Mouse (Mus musculus): ENCODE results near the gene Btn2a2. TPM values are rescaled to one million over a fixed set of nuclear protein-coding genes. Genes with fewer than 3 reads are reported as not detected.

Btn2a2 gene
- polyA plus RNA-seq, 1 experiment from 2014 or later, result 0.34 TPM

- H3K4me3 ChIP-seq (ENCODE audit: low read depth, low read length), result peak overlapping the region; percentile 45
- H3K27ac ChIP-seq (ENCODE audit: low read depth, low read length), result peak overlapping the region; percentile 98
- no peaks in the 10 kb centered on the region for H3K36me3 ChIP-seq (ENCODE audit: control insufficient read depth, insufficient read depth, low read length)
- H3K4me2 ChIP-seq, result peak overlapping the region; percentile 45
- DNase-seq (ENCODE audit: low spot score, missing footprints) (peak; percentile 91), ATAC-seq (ENCODE audit: low FRiP score) (no peak)
- peaks cover 19% of the 10 kb centered on the region for H3K4me1 ChIP-seq (ENCODE audit: control insufficient read depth, insufficient read depth, low read length)
- H3K9ac ChIP-seq (ENCODE audit: low read length), result peak overlapping the region; percentile 86
- 23% methylated on average over 9 of the region's 9 CpGs for WGBS
- H3K27me3 ChIP-seq (ENCODE audit: control insufficient read depth, insufficient read depth, low read length), result no peaks in the 10 kb centered on the region
- H3K9me3 ChIP-seq (ENCODE audit: control insufficient read depth, low read length), result no peaks in the 10 kb centered on the region
Measured at GRCm38 (mm10) chr13:23532262-23533075, 43.8 kb upstream of the Btn2a2 start.

- H3K9ac ChIP-seq (ENCODE audit: low read length), result peak within 1 kb of the TSS; percentile 86
- under 1% methylated on average over 57 of the region's 70 CpGs for WGBS
- no peaks in the 10 kb centered on the region for H3K9me3 ChIP-seq (ENCODE audit: control insufficient read depth, low read length)
- peak within 1 kb of the TSS; percentile 45 for H3K4me2 ChIP-seq
- no peaks in the 10 kb centered on the region for H3K27me3 ChIP-seq (ENCODE audit: control insufficient read depth, insufficient read depth, low read length)
- DNase-seq (ENCODE audit: low spot score, missing footprints) (peak; percentile 99), ATAC-seq (ENCODE audit: low FRiP score) (peak; percentile 75)
- peak within 1 kb of the TSS; percentile 45 for H3K4me3 ChIP-seq (ENCODE audit: low read depth, low read length)
- H3K27ac ChIP-seq (ENCODE audit: low read depth, low read length), result peak within 1 kb of the TSS; percentile 98
- H3K36me3 ChIP-seq (ENCODE audit: control insufficient read depth, insufficient read depth, low read length), result no peaks in the 10 kb centered on the region
- H3K4me1 ChIP-seq (ENCODE audit: control insufficient read depth, insufficient read depth, low read length), result peaks cover 11% of the 10 kb centered on the region
Measured at GRCm38 (mm10) chr13:23530901-23531875, 42.5 kb upstream of the Btn2a2 start, which contains the start of gene Hist1h4h. Gene Hist1h4h, plus strand, starts transcription at chr13:23531050.

- H3K4me1 ChIP-seq (ENCODE audit: control insufficient read depth, insufficient read depth, low read length), result peaks cover 10% of the 10 kb centered on the region; the same call in 1 of the 2 replicates
- WGBS, result under 1% methylated on average over 20 of the region's 20 CpGs
Measured at GRCm38 (mm10) chr13:23530181-23530900, 41.7 kb upstream of the Btn2a2 start.

GRCm38 (mm10) chr13:23529480-23530165 is 41.0 kb upstream of the Btn2a2 start:
- no peaks in the 10 kb centered on the region for H3K36me3 ChIP-seq (ENCODE audit: control insufficient read depth, insufficient read depth, low read length)
- no peaks in the 10 kb centered on the region for H3K27me3 ChIP-seq (ENCODE audit: control insufficient read depth, insufficient read depth, low read length)
- H3K9me3 ChIP-seq (ENCODE audit: control insufficient read depth, low read length), result no peaks in the 10 kb centered on the region
- DNase-seq (ENCODE audit: low spot score, missing footprints), result no peak
- peaks cover 10% of the 10 kb centered on the region; the same call in 1 of the 2 replicates for H3K4me1 ChIP-seq (ENCODE audit: control insufficient read depth, insufficient read depth, low read length)
- WGBS, result 33% methylated on average over 2 of the region's 2 CpGs
- H3K4me2 ChIP-seq, result peak overlapping the region; percentile 45
- H3K4me3 ChIP-seq (ENCODE audit: low read depth, low read length), result peak overlapping the region; percentile 45
- peak overlapping the region; percentile 98; the same call in 1 of the 2 replicates for H3K27ac ChIP-seq (ENCODE audit: low read depth, low read length)
- H3K9ac ChIP-seq (ENCODE audit: low read length), result peak overlapping the region; percentile 86
- ATAC-seq (ENCODE audit: low FRiP score), result no peak

More at GRCm38 (mm10) chr13:23530181-23530900, 41.7 kb upstream of the Btn2a2 start:
- DNase-seq (ENCODE audit: low spot score, missing footprints), result peak; percentile 97
- Histone ChIP-seq H3K4me2 (peak overlapping the region; percentile 45), H3K36me3 (ENCODE audit: control insufficient read depth, insufficient read depth, low read length) (no peaks in the 10 kb centered on the region), H3K9ac (ENCODE audit: low read length) (peak overlapping the region; percentile 86), H3K27me3 (ENCODE audit: control insufficient read depth, insufficient read depth, low read length) (no peaks in the 10 kb centered on the region), H3K4me3 (ENCODE audit: low read depth, low read length) (peak overlapping the region; percentile 45), H3K9me3 (ENCODE audit: control insufficient read depth, low read length) (no peaks in the 10 kb centered on the region), H3K27ac (ENCODE audit: low read depth, low read length) (peak overlapping the region; percentile 98)
- no peak for ATAC-seq (ENCODE audit: low FRiP score)

GRCm38 (mm10) chr13:23529005-23529404 is 40.3 kb upstream of the Btn2a2 start:
- no peaks in the 10 kb centered on the region for H3K9me3 ChIP-seq (ENCODE audit: control insufficient read depth, low read length)
- H3K4me1 ChIP-seq (ENCODE audit: control insufficient read depth, insufficient read depth, low read length), result peaks cover 10% of the 10 kb centered on the region; the same call in 1 of the 2 replicates
- H3K4me3 ChIP-seq (ENCODE audit: low read depth, low read length), result no peak overlapping the region
- WGBS, result 88% methylated on average over 5 of the region's 5 CpGs
- DNase-seq (ENCODE audit: low spot score, missing footprints) (no peak), ATAC-seq (ENCODE audit: low FRiP score) (no peak)
- no peaks in the 10 kb centered on the region for H3K27me3 ChIP-seq (ENCODE audit: control insufficient read depth, insufficient read depth, low read length)
- no peak overlapping the region for H3K27ac ChIP-seq (ENCODE audit: low read depth, low read length)
- no peaks in the 10 kb centered on the region for H3K36me3 ChIP-seq (ENCODE audit: control insufficient read depth, insufficient read depth, low read length)
- H3K4me2 ChIP-seq, result peak overlapping the region; percentile 45
- peak overlapping the region; percentile 30 for H3K9ac ChIP-seq (ENCODE audit: low read length)

- peak; percentile 57 for ATAC-seq (ENCODE audit: low FRiP score)
- no peak overlapping the region for H3K27ac ChIP-seq (ENCODE audit: low read depth, low read length)
- DNase-seq (ENCODE audit: low spot score, missing footprints), result peak; percentile 100
- peaks cover 3% of the 10 kb centered on the region; the same call in 1 of the 2 replicates for H3K4me1 ChIP-seq (ENCODE audit: control insufficient read depth, insufficient read depth, low read length)
- H3K4me3 ChIP-seq (ENCODE audit: low read depth, low read length), result peak overlapping the region; percentile 29
- peak overlapping the region; percentile 41 for H3K4me2 ChIP-seq
- no peaks in the 10 kb centered on the region for H3K9me3 ChIP-seq (ENCODE audit: control insufficient read depth, low read length)
- no peaks in the 10 kb centered on the region for H3K27me3 ChIP-seq (ENCODE audit: control insufficient read depth, insufficient read depth, low read length)
- peak overlapping the region; percentile 26; the same call in 1 of the 2 replicates for H3K9ac ChIP-seq (ENCODE audit: low read length)
- H3K36me3 ChIP-seq (ENCODE audit: control insufficient read depth, insufficient read depth, low read length), result no peaks in the 10 kb centered on the region
- under 1% methylated on average over 17 of the region's 17 CpGs for WGBS
Measured at GRCm38 (mm10) chr13:23526312-23526711, 37.7 kb upstream of the Btn2a2 start.

GRCm38 (mm10) chr13:23525901-23526300 is 37.2 kb upstream of the Btn2a2 start:
- Histone ChIP-seq H3K4me2 (peak overlapping the region; percentile 41), H3K27ac (ENCODE audit: low read depth, low read length) (no peak overlapping the region), H3K27me3 (ENCODE audit: control insufficient read depth, insufficient read depth, low read length) (no peaks in the 10 kb centered on the region), H3K9me3 (ENCODE audit: control insufficient read depth, low read length) (no peaks in the 10 kb centered on the region), H3K36me3 (ENCODE audit: control insufficient read depth, insufficient read depth, low read length) (no peaks in the 10 kb centered on the region), H3K9ac (ENCODE audit: low read length) (no peak overlapping the region), H3K4me1 (ENCODE audit: control insufficient read depth, insufficient read depth, low read length) (peaks cover 3% of the 10 kb centered on the region; the same call in 1 of the 2 replicates), H3K4me3 (ENCODE audit: low read depth, low read length) (peak overlapping the region; percentile 29)
- no peak for ATAC-seq (ENCODE audit: low FRiP score)
- 2% methylated on average over 10 of the region's 10 CpGs for WGBS
- DNase-seq (ENCODE audit: low spot score, missing footprints), result peak; percentile 94

- peak; percentile 95 for DNase-seq (ENCODE audit: low spot score, missing footprints)
- Histone ChIP-seq H3K4me3 (ENCODE audit: low read depth, low read length) (no peak overlapping the region), H3K9ac (ENCODE audit: low read length) (no peak overlapping the region), H3K27ac (ENCODE audit: low read depth, low read length) (no peak overlapping the region), H3K4me1 (ENCODE audit: control insufficient read depth, insufficient read depth, low read length) (peaks cover 3% of the 10 kb centered on the region; the same call in 1 of the 2 replicates), H3K9me3 (ENCODE audit: control insufficient read depth, low read length) (no peaks in the 10 kb centered on the region), H3K36me3 (ENCODE audit: control insufficient read depth, insufficient read depth, low read length) (no peaks in the 10 kb centered on the region), H3K27me3 (ENCODE audit: control insufficient read depth, insufficient read depth, low read length) (no peaks in the 10 kb centered on the region), H3K4me2 (no peak overlapping the region)
- 4% methylated on average over 5 of the region's 5 CpGs for WGBS
- peak; percentile 38; the same call in 1 of the 2 replicates for ATAC-seq (ENCODE audit: low FRiP score)
Measured at GRCm38 (mm10) chr13:23524654-23525053, 36.0 kb upstream of the Btn2a2 start.

All from midbrain, embryonic 11.5 days (tissue).